Mouse (Mus musculus): Measurements from ENCODE around the gene Sp4.

The Sp4 gene

GRCm38 (mm10) chr12:118263878-118264277 lies 37.4 kb downstream of the Sp4 start:
- no peak for DNase-seq

GRCm38 (mm10) chr12:118255292-118255782 lies 45.9 kb downstream of the Sp4 start:
- no peak for DNase-seq

- no peak for DNase-seq
Observed at GRCm38 (mm10) chr12:118221182-118221581, 80.1 kb downstream of the Sp4 start.

- no peak for DNase-seq
Observed at GRCm38 (mm10) chr12:118220062-118220461, 81.2 kb downstream of the Sp4 start.

GRCm38 (mm10) chr12:118212163-118212562 lies 89.1 kb downstream of the Sp4 start:
- no peak for DNase-seq

GRCm38 (mm10) chr12:118198386-118199093 lies 102.7 kb downstream of the Sp4 start, which contains the start of gene Dnah11:
Gene Dnah11 (minus strand): TSS chr12:118199043.
- peak; percentile 84 for DNase-seq

GRCm38 (mm10) chr12:118196583-118196982 lies 104.7 kb downstream of the Sp4 start:
- DNase-seq = peak; percentile 58

- no peak for DNase-seq
Observed at GRCm38 (mm10) chr12:118189535-118189934, 111.7 kb downstream of the Sp4 start.

GRCm38 (mm10) chr12:118187663-118188062 lies 113.6 kb downstream of the Sp4 start:
- no peak for DNase-seq

GRCm38 (mm10) chr12:118186881-118187489 lies 114.3 kb downstream of the Sp4 start:
- peak; percentile 70 for DNase-seq

- DNase-seq = no peak
Observed at GRCm38 (mm10) chr12:118186120-118186880, 114.9 kb downstream of the Sp4 start.

Data from cerebellum, adult 9-10 months (tissue).